Mouse (Mus musculus) embryonic facial prominence, embryonic 10.5 days (tissue): ENCODE results near the gene Ap4b1. TPM values are rescaled to one million over a fixed set of nuclear protein-coding genes. Genes with fewer than 3 reads are reported as not detected.
"Not testable (repeated sequence)": the region's sequence is repeated elsewhere in the genome, so short reads cannot be mapped to it uniquely, and the experiment has no call there.

Experiments
- DNase-seq: peaks from one replicate; pipeline ENCODE4 v3.0.0-alpha.2; 2017; ENCODE audit warnings: low spot score
- H3K27ac ChIP-seq: fragments of 300-500 bp; sonication (generic); replicated peaks from 2 replicates; pipeline ENCODE4 v1.5.1; 2016; ENCODE audit warnings: mild to moderate bottlenecking
- H3K27me3 ChIP-seq: fragments of 300-500 bp; sonication (generic); replicated peaks from 2 replicates; pipeline ENCODE4 v1.6.1; 2016; ENCODE audit warnings: low read depth, mild to moderate bottlenecking; ENCODE audit not compliant: poor library complexity, severe bottlenecking
- H3K36me3 ChIP-seq: fragments of 300-500 bp; sonication (generic); replicated peaks from 2 replicates; pipeline ENCODE4 v1.6.1; 2016; ENCODE audit warnings: mild to moderate bottlenecking, moderate library complexity
- H3K4me1 ChIP-seq: fragments of 300-500 bp; sonication (generic); 2 replicates; pipeline ENCODE4 v1.6.1; 2016
- H3K4me3 ChIP-seq: fragments of 300-500 bp; sonication (generic); 2 replicates; pipeline ENCODE4 v1.5.1; 2016; ENCODE audit warnings: mild to moderate bottlenecking, moderate library complexity
- H3K9me3 ChIP-seq: fragments of 300-500 bp; sonication (generic); 2 replicates; pipeline ENCODE4 v1.6.1; 2016; ENCODE audit warnings: mild to moderate bottlenecking
- WGBS: fragments of 180-500 bp; shearing (Covaris S2); methylation state at CpG from one replicate; pipeline ENCODE4 v1.1.7; 2016; 5-methylcytosine and 5-hydroxymethylcytosine counted together
- polyA plus RNA-seq: library from polyadenylated mRNA; unstranded; fragments of >200 nt; fragmentation: Nextera tagmentation; extraction: Ambion mirVana; gene quantifications from 2 replicates; pipeline ENCODE4 v1.2.1, GENCODE M21; 2016

The Ap4b1 gene
- polyA plus RNA-seq, 1 experiment from 2014 or later, result 20.4 TPM

DNA sequence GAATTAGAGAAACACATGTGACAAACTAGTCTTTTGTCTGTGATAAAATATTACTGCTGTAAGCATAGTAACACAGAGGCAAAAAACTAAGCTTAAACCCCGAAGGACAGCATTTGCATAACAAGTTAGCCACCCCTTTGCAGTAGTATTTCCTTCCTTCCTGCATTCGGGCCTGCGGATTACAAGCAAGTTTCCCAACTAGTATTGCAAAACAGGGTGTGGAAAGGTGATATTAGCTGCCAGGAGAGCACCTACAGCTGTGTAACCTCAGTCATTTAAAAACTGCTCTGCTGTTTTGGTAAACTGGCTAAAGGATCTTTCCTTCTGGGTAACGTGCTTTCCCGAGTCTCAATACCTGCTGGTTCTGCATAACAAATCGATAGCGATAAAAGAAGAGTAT lies 22.1 kb upstream of the Ap4b1 start:
- no peak for DNase-seq
- Histone ChIP-seq H3K36me3 (no peaks in the 10 kb centered on the region), H3K4me1 (peaks cover 27% of the 10 kb centered on the region), H3K27me3 (no peaks in the 10 kb centered on the region), H3K9me3 (no peaks in the 10 kb centered on the region), H3K4me3 (no peak overlapping the region), H3K27ac (no peak overlapping the region)
- WGBS, result 68% methylated on average over 7 of the region's 7 CpGs

- Histone ChIP-seq H3K36me3 (no peaks in the 10 kb centered on the region), H3K27me3 (no peaks in the 10 kb centered on the region; the same call in 1 of the 2 replicates), H3K4me3 (peak overlapping the region; percentile 97; the same call in 1 of the 2 replicates), H3K9me3 (no peaks in the 10 kb centered on the region), H3K27ac (no peak overlapping the region), H3K4me1 (peaks cover 25% of the 10 kb centered on the region)
- DNase-seq, result no peak
- 85% methylated on average over 7 of the region's 7 CpGs for WGBS
Measured at GRCm38 (mm10) chr3:103789096-103789495, 20.2 kb upstream of the Ap4b1 start.

- Histone ChIP-seq H3K9me3 (no peaks in the 10 kb centered on the region), H3K36me3 (no peaks in the 10 kb centered on the region), H3K4me3 (peak overlapping the region; percentile 97), H3K27me3 (no peaks in the 10 kb centered on the region; the same call in 1 of the 2 replicates), H3K4me1 (peaks cover 23% of the 10 kb centered on the region), H3K27ac (peak overlapping the region; percentile 97)
- peak; percentile 42 for DNase-seq
- 3% methylated on average over 14 of the region's 14 CpGs for WGBS
Measured at GRCm38 (mm10) chr3:103789891-103790345, 19.4 kb upstream of the Ap4b1 start.

- H3K4me3 ChIP-seq, result peak overlapping the region; percentile 97
- H3K27me3 ChIP-seq, result no peaks in the 10 kb centered on the region; the same call in 1 of the 2 replicates
- H3K27ac ChIP-seq, result peak overlapping the region; percentile 97
- no peak for DNase-seq
- no peaks in the 10 kb centered on the region for H3K36me3 ChIP-seq
- no peaks in the 10 kb centered on the region for H3K9me3 ChIP-seq
- WGBS, result under 1% methylated on average over 60 of the region's 61 CpGs
- peaks cover 23% of the 10 kb centered on the region for H3K4me1 ChIP-seq
Measured at GRCm38 (mm10) chr3:103790346-103791145, 18.8 kb upstream of the Ap4b1 start.

DNA sequence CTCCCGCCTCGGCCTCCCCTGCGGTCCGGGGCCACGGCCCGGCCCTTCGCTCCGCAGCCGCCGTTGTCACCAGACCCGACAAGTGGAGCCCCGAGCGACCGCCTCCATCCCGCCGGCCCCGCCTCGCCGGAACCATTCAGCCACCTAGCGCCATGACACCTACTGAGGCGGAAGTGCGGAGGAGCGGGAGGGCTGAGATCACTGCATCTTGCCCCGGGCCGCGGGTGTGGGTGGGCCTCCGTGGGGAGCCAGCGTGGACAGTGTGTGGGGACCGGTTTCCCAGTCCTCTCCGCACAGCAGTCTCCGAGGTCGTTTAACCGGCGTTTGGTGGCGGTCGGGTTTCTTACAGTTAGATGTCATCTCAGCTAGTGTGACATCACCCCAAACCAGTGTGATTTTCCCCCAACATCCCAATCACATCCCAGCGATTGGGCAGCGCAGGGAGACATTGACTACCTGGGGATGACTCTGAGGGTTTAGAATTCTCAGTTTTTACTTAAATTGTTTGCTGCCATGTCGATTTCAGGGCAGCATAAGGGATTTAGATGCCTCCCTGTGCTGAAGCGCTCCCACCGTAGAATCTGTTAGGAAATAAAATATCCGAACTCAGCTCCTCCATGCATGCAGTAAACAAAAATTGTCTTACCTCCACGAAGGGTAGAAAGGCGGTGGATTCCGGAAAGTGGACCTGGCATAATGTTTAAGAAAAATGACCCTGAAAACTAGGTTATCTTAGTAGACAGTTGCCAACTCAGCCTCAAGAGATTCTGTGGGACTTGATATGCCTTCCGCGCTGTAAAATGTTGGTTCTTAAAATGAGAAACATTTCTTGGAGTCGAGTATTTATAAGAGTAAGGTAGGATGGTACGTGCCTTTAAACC lies 17.9 kb upstream of the Ap4b1 start, which contains the start of gene Hipk1:
TSS of gene Hipk1 (minus strand) at position 334 of the 881 bp plus-strand sequence.
- Histone ChIP-seq H3K36me3 (no peaks in the 10 kb centered on the region), H3K9me3 (no peaks in the 10 kb centered on the region), H3K27ac (peak within 1 kb of the TSS; percentile 97), H3K4me1 (peaks cover 23% of the 10 kb centered on the region), H3K4me3 (peak within 1 kb of the TSS; percentile 97), H3K27me3 (no peaks in the 10 kb centered on the region; the same call in 1 of the 2 replicates)
- DNase-seq, result peak; percentile 95
- WGBS, result 10% methylated on average over 49 of the region's 49 CpGs

DNA sequence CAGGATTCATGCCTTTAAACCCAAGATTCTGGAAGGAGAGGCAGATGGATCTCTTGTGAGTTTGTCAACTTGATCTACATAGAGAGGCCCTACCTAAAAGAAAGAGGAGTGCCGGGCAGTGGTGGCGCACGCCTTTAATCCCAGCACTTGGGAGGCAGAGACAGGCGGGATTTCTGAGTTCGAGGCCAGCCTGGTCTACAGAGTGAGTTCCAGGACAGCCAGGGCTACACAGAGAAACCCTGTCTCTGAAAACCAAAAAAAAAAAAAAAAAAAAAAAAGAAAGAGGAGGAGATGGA lies 17.3 kb upstream of the Ap4b1 start:
- DNase-seq, H3K27me3 ChIP-seq, H3K9me3 ChIP-seq, H3K36me3 ChIP-seq: not testable (repeated sequence)
- Histone ChIP-seq H3K4me3 (0 out of 2 replicates have a peak overlapping the region, but pooled peaks have one; percentile 97), H3K27ac (peak overlapping the region; percentile 97; the same call in 1 of the 2 replicates), H3K4me1 (peaks cover 23% of the 10 kb centered on the region)
- WGBS, result 79% methylated on average over 5 of the region's 5 CpGs

DNA sequence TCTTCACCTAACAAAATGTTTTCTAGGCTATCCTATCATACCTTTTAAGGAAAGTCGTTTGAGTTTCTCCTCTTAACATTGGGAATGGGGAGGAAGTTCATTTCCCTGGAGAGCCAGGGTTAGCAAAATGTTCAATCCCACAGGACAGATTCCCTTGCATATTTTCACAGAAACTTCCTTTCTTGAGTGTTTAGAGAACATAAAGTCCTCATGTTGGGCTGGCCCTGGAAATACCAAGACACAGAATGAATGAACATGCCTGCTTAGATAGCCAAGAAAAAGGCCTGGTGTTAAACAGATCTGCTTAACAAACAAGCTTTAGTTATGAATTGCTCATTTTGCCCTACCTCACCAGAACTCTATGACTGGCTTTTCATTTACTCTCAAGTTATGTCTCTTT lies 16.8 kb upstream of the Ap4b1 start:
- H3K4me3 ChIP-seq, result no peak overlapping the region
- H3K36me3 ChIP-seq, result no peaks in the 10 kb centered on the region
- peaks cover 23% of the 10 kb centered on the region for H3K4me1 ChIP-seq
- no peaks in the 10 kb centered on the region; the same call in 1 of the 2 replicates for H3K27me3 ChIP-seq
- no peak overlapping the region for H3K27ac ChIP-seq
- WGBS, result 77% methylated on average over 1 of the region's 1 CpGs
- DNase-seq, result no peak
- no peaks in the 10 kb centered on the region for H3K9me3 ChIP-seq

- peaks cover 4% of the 10 kb centered on the region; the same call in 1 of the 2 replicates for H3K4me1 ChIP-seq
- no peak for DNase-seq
- H3K9me3 ChIP-seq, result no peaks in the 10 kb centered on the region
- H3K27me3 ChIP-seq, result no peaks in the 10 kb centered on the region; the same call in 1 of the 2 replicates
- 75% methylated on average over 2 of the region's 2 CpGs for WGBS
- H3K4me3 ChIP-seq, result no peak overlapping the region
- H3K27ac ChIP-seq, result no peak overlapping the region
- H3K36me3 ChIP-seq, result peaks cover 10% of the 10 kb centered on the region
Measured at GRCm38 (mm10) chr3:103796389-103796788, 12.9 kb upstream of the Ap4b1 start.

DNA sequence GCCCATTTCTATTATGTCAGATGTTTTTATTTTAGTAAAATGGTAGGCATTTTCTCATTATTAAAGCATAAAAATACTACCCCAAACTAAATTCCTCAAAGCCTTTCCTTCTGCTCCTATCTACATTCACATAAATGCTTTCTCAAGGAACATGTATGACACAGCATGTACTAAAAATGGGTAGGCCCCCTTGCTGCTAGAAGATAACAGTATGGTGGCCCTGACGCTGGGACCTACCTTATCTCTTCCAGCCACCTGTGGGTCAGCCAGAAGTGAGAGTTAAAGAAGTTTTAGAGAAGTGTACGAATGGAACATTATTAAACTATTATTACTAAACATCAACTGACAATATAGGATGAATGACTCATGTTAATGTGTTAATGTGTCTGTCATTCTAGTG lies 9.8 kb upstream of the Ap4b1 start:
- no peak for DNase-seq
- no peak overlapping the region for H3K4me3 ChIP-seq
- no peaks in the 10 kb centered on the region for H3K27me3 ChIP-seq
- no peaks in the 10 kb centered on the region for H3K9me3 ChIP-seq
- H3K27ac ChIP-seq, result no peak overlapping the region
- H3K4me1 ChIP-seq, result 0 out of 2 replicates have a peak, but pooled peaks cover 4% of the 10 kb centered on the region
- peaks cover 39% of the 10 kb centered on the region for H3K36me3 ChIP-seq
- 78% methylated on average over 2 of the region's 2 CpGs for WGBS

- H3K27ac ChIP-seq, result 0 out of 2 replicates have a peak overlapping the region, but pooled peaks have one; percentile 5
- peaks cover 60% of the 10 kb centered on the region for H3K36me3 ChIP-seq
- no peak overlapping the region for H3K4me3 ChIP-seq
- 0 out of 2 replicates have a peak, but pooled peaks cover 4% of the 10 kb centered on the region for H3K4me1 ChIP-seq
- H3K27me3 ChIP-seq, result no peaks in the 10 kb centered on the region
- 72% methylated on average over 10 of the region's 10 CpGs for WGBS
- DNase-seq, result no peak
- no peaks in the 10 kb centered on the region for H3K9me3 ChIP-seq
Measured at GRCm38 (mm10) chr3:103801631-103802531, 7.4 kb upstream of the Ap4b1 start.

- no peak overlapping the region for H3K4me3 ChIP-seq
- peaks cover 7% of the 10 kb centered on the region for H3K4me1 ChIP-seq
- WGBS, result 86% methylated on average over 8 of the region's 8 CpGs
- DNase-seq, result no peak
- no peaks in the 10 kb centered on the region for H3K9me3 ChIP-seq
- peaks cover 67% of the 10 kb centered on the region for H3K36me3 ChIP-seq
- no peak overlapping the region for H3K27ac ChIP-seq
- no peaks in the 10 kb centered on the region for H3K27me3 ChIP-seq
Measured at GRCm38 (mm10) chr3:103802861-103803260, 6.5 kb upstream of the Ap4b1 start.
